Mouse (Mus musculus): ENCODE results near the gene Pbx1.

GRCm38 (mm10) chr1:168169791-168170190 is 262.3 kb downstream of the Pbx1 start:
- TF ChIP-seq CTCF (IDR thresholded peaks at IDR 0.05; ENCODE audit: low read depth) (no peak), EP300 (IDR thresholded peaks at IDR 0.05; ENCODE audit: low read depth) (no peak)
